Mouse (Mus musculus) hindbrain, embryonic 16.5 days (tissue): ENCODE data around the gene Dpyd. TPM values are rescaled to one million over a fixed set of nuclear protein-coding genes. Genes with fewer than 3 reads are reported as not detected.

Experiments used
- ATAC-seq: fragments of 200-750 bp; cut with Nextera tagmentation; 2 replicates; pipeline ENCODE4 v1.8.0; 2017; ENCODE audit warnings: moderate TSS enrichment, moderate library complexity
- H3K27ac ChIP-seq: fragments of 300-500 bp; sonication (generic); 2 replicates; pipeline ENCODE4 v1.5.1; 2014; ENCODE audit warnings: low read depth, mild to moderate bottlenecking, control low read depth, low read length, moderate library complexity
- H3K27me3 ChIP-seq: fragments of 300-500 bp; sonication (generic); replicated peaks from 2 replicates; pipeline ENCODE4 v1.6.1; 2014; ENCODE audit warnings: low read length; ENCODE audit not compliant: control insufficient read depth, insufficient read depth
- H3K36me3 ChIP-seq: fragments of 300-500 bp; sonication (generic); 2 replicates; pipeline ENCODE4 v1.6.1; 2014; ENCODE audit warnings: mild to moderate bottlenecking, low read length, moderate library complexity, mixed read lengths; ENCODE audit not compliant: control insufficient read depth, insufficient read depth
- H3K4me1 ChIP-seq: fragments of 300-500 bp; sonication (generic); 2 replicates; pipeline ENCODE4 v1.6.1; 2014; ENCODE audit warnings: low read depth, low read length; ENCODE audit not compliant: control insufficient read depth, insufficient read depth
- H3K4me2 ChIP-seq: fragments of 300-500 bp; sonication (generic); 2 replicates; pipeline ENCODE4 v1.6.1; 2014; ENCODE audit warnings: mild to moderate bottlenecking, low read length, control low read depth, moderate library complexity
- H3K4me3 ChIP-seq: fragments of 300-500 bp; sonication (generic); 2 replicates; pipeline ENCODE4 v1.5.1; 2014; ENCODE audit warnings: mild to moderate bottlenecking, low read length, control low read depth, moderate library complexity
- H3K9ac ChIP-seq: fragments of 300-500 bp; sonication (generic); 2 replicates; pipeline ENCODE4 v1.6.1; 2014; ENCODE audit warnings: low read depth, mild to moderate bottlenecking, control low read depth, low read length, moderate library complexity
- H3K9me3 ChIP-seq: fragments of 300-500 bp; sonication (generic); 2 replicates; pipeline ENCODE4 v1.6.1; 2014; ENCODE audit warnings: mild to moderate bottlenecking, low read length, moderate library complexity; ENCODE audit not compliant: control insufficient read depth
- WGBS: fragments of 180-500 bp; shearing (Covaris S2); extraction: QIAGEN DNeasy Blood & Tissue Kit; methylation state at CpG from one replicate; pipeline ENCODE4 v1.1.7; 2014; 5-methylcytosine and 5-hydroxymethylcytosine counted together
- polyA plus RNA-seq: library from polyadenylated mRNA; unstranded; fragments of >200 nt; fragmentation: Nextera tagmentation; extraction: Ambion mirVana; gene quantifications from 2 replicates; pipeline ENCODE4 v1.2.1, GENCODE M21; 2015

Gene Dpyd
- polyA plus RNA-seq, 1 experiment from 2014 or later, result 3.7 TPM

GRCm38 (mm10) chr3:119419087-119419709, 857.3 kb downstream of the Dpyd start:
- Histone ChIP-seq H3K4me1 (no peaks in the 10 kb centered on the region; the same call in 1 of the 2 replicates), H3K36me3 (no peaks in the 10 kb centered on the region), H3K27ac (no peak overlapping the region), H3K4me3 (no peak overlapping the region), H3K9ac (no peak overlapping the region), H3K9me3 (peaks cover 3% of the 10 kb centered on the region; the same call in 1 of the 2 replicates), H3K4me2 (no peak overlapping the region), H3K27me3 (no peaks in the 10 kb centered on the region)
- peak; percentile 24; the same call in 1 of the 2 replicates for ATAC-seq
- 40% methylated on average over 9 of the region's 9 CpGs for WGBS

- Histone ChIP-seq H3K36me3 (no peaks in the 10 kb centered on the region), H3K9ac (no peak overlapping the region), H3K9me3 (peaks cover 3% of the 10 kb centered on the region; the same call in 1 of the 2 replicates), H3K27me3 (no peaks in the 10 kb centered on the region), H3K4me3 (no peak overlapping the region), H3K4me1 (no peaks in the 10 kb centered on the region; the same call in 1 of the 2 replicates), H3K27ac (no peak overlapping the region), H3K4me2 (no peak overlapping the region)
- peak; percentile 50; the same call in 1 of the 2 replicates for ATAC-seq
- WGBS, result 42% methylated on average over 2 of the region's 2 CpGs
Observed at GRCm38 (mm10) chr3:119419745-119420144, 857.8 kb downstream of the Dpyd start.

GRCm38 (mm10) chr3:119431339-119431738, 869.4 kb downstream of the Dpyd start:
- no peaks in the 10 kb centered on the region for H3K9me3 ChIP-seq
- H3K4me2 ChIP-seq, result 0 out of 2 replicates have a peak overlapping the region, but pooled peaks have one; percentile 21
- WGBS, result 63% methylated on average over 8 of the region's 8 CpGs
- H3K9ac ChIP-seq, result no peak overlapping the region
- H3K4me1 ChIP-seq, result no peaks in the 10 kb centered on the region
- H3K4me3 ChIP-seq, result no peak overlapping the region
- no peak overlapping the region for H3K27ac ChIP-seq
- H3K27me3 ChIP-seq, result no peaks in the 10 kb centered on the region
- H3K36me3 ChIP-seq, result no peaks in the 10 kb centered on the region
- peak; percentile 74; the same call in 1 of the 2 replicates for ATAC-seq

GRCm38 (mm10) chr3:119431757-119432156, 869.8 kb downstream of the Dpyd start:
- Histone ChIP-seq H3K4me3 (no peak overlapping the region), H3K4me1 (no peaks in the 10 kb centered on the region), H3K36me3 (no peaks in the 10 kb centered on the region), H3K4me2 (no peak overlapping the region), H3K27me3 (no peaks in the 10 kb centered on the region), H3K9me3 (no peaks in the 10 kb centered on the region), H3K27ac (no peak overlapping the region), H3K9ac (no peak overlapping the region)
- WGBS, result 62% methylated on average over 7 of the region's 7 CpGs
- no peak for ATAC-seq

GRCm38 (mm10) chr3:119447559-119447958, 885.6 kb downstream of the Dpyd start:
- no peak overlapping the region for H3K4me3 ChIP-seq
- 0 out of 2 replicates have a peak, but pooled peaks have one; percentile 40 for ATAC-seq
- H3K9ac ChIP-seq, result no peak overlapping the region
- no peaks in the 10 kb centered on the region for H3K36me3 ChIP-seq
- H3K27me3 ChIP-seq, result no peaks in the 10 kb centered on the region
- WGBS, result 70% methylated on average over 2 of the region's 2 CpGs
- no peaks in the 10 kb centered on the region for H3K9me3 ChIP-seq
- no peak overlapping the region for H3K4me2 ChIP-seq
- no peaks in the 10 kb centered on the region for H3K4me1 ChIP-seq
- no peak overlapping the region for H3K27ac ChIP-seq

GRCm38 (mm10) chr3:119464073-119464472, 902.1 kb downstream of the Dpyd start:
- Histone ChIP-seq H3K27me3 (no peaks in the 10 kb centered on the region), H3K27ac (no peak overlapping the region), H3K9me3 (no peaks in the 10 kb centered on the region), H3K4me2 (no peak overlapping the region), H3K36me3 (no peaks in the 10 kb centered on the region), H3K4me1 (no peaks in the 10 kb centered on the region), H3K4me3 (no peak overlapping the region), H3K9ac (no peak overlapping the region)
- WGBS, result 63% methylated on average over 2 of the region's 2 CpGs
- ATAC-seq, result no peak

- H3K36me3 ChIP-seq, result no peaks in the 10 kb centered on the region
- no peaks in the 10 kb centered on the region for H3K4me1 ChIP-seq
- no peaks in the 10 kb centered on the region for H3K9me3 ChIP-seq
- H3K27me3 ChIP-seq, result no peaks in the 10 kb centered on the region
- no peak overlapping the region for H3K27ac ChIP-seq
- no peak overlapping the region for H3K4me3 ChIP-seq
- H3K4me2 ChIP-seq, result no peak overlapping the region
- no peak overlapping the region for H3K9ac ChIP-seq
- 14% methylated on average over 1 of the region's 1 CpGs for WGBS
- ATAC-seq, result no peak
Observed at GRCm38 (mm10) chr3:119464479-119464878, 902.5 kb downstream of the Dpyd start.

GRCm38 (mm10) chr3:119467723-119468122, 905.8 kb downstream of the Dpyd start:
- Histone ChIP-seq H3K36me3 (no peaks in the 10 kb centered on the region), H3K27ac (no peak overlapping the region), H3K4me3 (no peak overlapping the region), H3K27me3 (no peaks in the 10 kb centered on the region), H3K4me2 (no peak overlapping the region), H3K9me3 (no peaks in the 10 kb centered on the region), H3K9ac (no peak overlapping the region), H3K4me1 (no peaks in the 10 kb centered on the region)
- ATAC-seq, result no peak
- 73% methylated on average over 2 of the region's 2 CpGs for WGBS
